Mouse (Mus musculus): ENCODE results near the gene Gm42906.

GRCm38 (mm10) chr5:151026069-151026468 lies 401.9 kb downstream of the Gm42906 start:
- no peak for TF ChIP-seq CTCF (IDR thresholded peaks at IDR 0.05 in 2 of 3, conservative IDR thresholded peaks at IDR 0.05 in 1 of 3; ENCODE audit: control insufficient read depth in 1 of 3, insufficient read depth in 1 of 3, low read depth in 2 of 3, low read length in 3 of 3, poor library complexity in 1 of 3, severe bottlenecking in 1 of 3)
- no peak for TF ChIP-seq POLR2A (IDR thresholded peaks at IDR 0.05; ENCODE audit: control insufficient read depth in 1 of 2, insufficient read depth in 1 of 2, low read depth in 1 of 2, low read length in 2 of 2, poor library complexity in 1 of 2)
- no peak for TF ChIP-seq RAD21 (IDR thresholded peaks at IDR 0.05; ENCODE audit: low read depth, low read length)
- no peak for TF ChIP-seq ELF1 (IDR thresholded peaks at IDR 0.05; ENCODE audit: low read depth, low read length)
- TF ChIP-seq SMC3 (IDR thresholded peaks at IDR 0.05; ENCODE audit: low read depth, low read length), result no peak

Data from MEL (cell line).